Mouse (Mus musculus) heart, adult 2 months (tissue): ENCODE measurements around the gene Gatad2b. TPM values are rescaled to one million over a fixed set of nuclear protein-coding genes. Genes with fewer than 3 reads are reported as not detected.

Experiments
- DNase-seq, 2 experiments: peaks; one replicate each; pipeline ENCODE4 v3.0.0; 2021
- H3K27ac ChIP-seq: fragments of 200-600 bp; 2 replicates; pipeline ENCODE4 v1.8.1; 2022
- H3K27me3 ChIP-seq: fragments of 200-500 bp; 2 replicates; pipeline ENCODE4 v1.6.1; 2012; ENCODE audit warnings: mild to moderate bottlenecking, low read length, inconsistent platforms, mixed read lengths; ENCODE audit not compliant: control insufficient read depth, insufficient read depth
- H3K36me3 ChIP-seq: fragments of 200-500 bp; 2 replicates; pipeline ENCODE4 v1.6.1; 2012; ENCODE audit warnings: low read length, inconsistent platforms; ENCODE audit not compliant: control insufficient read depth, insufficient read depth
- H3K4me1 ChIP-seq: fragments of 200-500 bp; 2 replicates; pipeline ENCODE4 v1.6.1; 2011; ENCODE audit warnings: low read length; ENCODE audit not compliant: control insufficient read depth, insufficient read depth
- H3K4me3 ChIP-seq: fragments of 200-600 bp; 2 replicates; pipeline ENCODE4 v1.8.1; 2022
- H3K79me2 ChIP-seq: fragments of 200-500 bp; replicated peaks from 2 replicates; pipeline ENCODE4 v1.6.1; 2012; ENCODE audit warnings: mild to moderate bottlenecking, inconsistent platforms, low read length, moderate library complexity, mixed read lengths; ENCODE audit not compliant: control insufficient read depth, insufficient read depth
- H3K9ac ChIP-seq: fragments of 200-500 bp; 2 replicates; pipeline ENCODE4 v1.6.1; 2012; ENCODE audit warnings: low read depth, mild to moderate bottlenecking, control low read depth, inconsistent platforms, low read length, mixed read lengths
- CTCF ChIP-seq: fragments of 200-600 bp; IDR thresholded peaks from 2 replicates; pipeline ENCODE4 v1.8.1; 2022; ENCODE audit warnings: antibody characterized with exemption, mild to moderate bottlenecking, moderate library complexity
- EP300 ChIP-seq: fragments of 200-500 bp; IDR thresholded peaks from 2 replicates; pipeline ENCODE4 v1.6.1; 2011; ENCODE audit warnings: low read depth, low read length, control low read depth; ENCODE audit not compliant: insufficient read depth
- POLR2A ChIP-seq: fragments of 200-500 bp; IDR thresholded peaks from 2 replicates; pipeline ENCODE4 v1.6.1; 2011; ENCODE audit warnings: mild to moderate bottlenecking, low read depth, low read length, control low read depth; ENCODE audit not compliant: insufficient read depth
- WGBS: fragments of 180-500 bp; shearing (Covaris S2); methylation state at CpG from one replicate; pipeline ENCODE4 v1.1.7; 2018; 5-methylcytosine and 5-hydroxymethylcytosine counted together
- intact Hi-C: fragments of 180-260 bp; cut with DNase I; formaldehyde crosslinking; loops from one replicate; pipeline ENCODE4 v1.15.1; 2025
- polyA plus RNA-seq: library from polyadenylated mRNA; depleted of rRNA; stranded (reverse); fragments of >200 nt; gene quantifications from 2 replicates; pipeline ENCODE4 v1.2.3, GENCODE M21; 2012
- total RNA-seq, 2 experiments: library from RNA; stranded (reverse); gene quantifications; 2 replicates each; pipeline ENCODE4 v1.2.3; 2021

Gatad2b gene
- total and polyA plus RNA-seq, 3 experiments = 17.7 to 45.3 (median 40.0) TPM

DNA sequence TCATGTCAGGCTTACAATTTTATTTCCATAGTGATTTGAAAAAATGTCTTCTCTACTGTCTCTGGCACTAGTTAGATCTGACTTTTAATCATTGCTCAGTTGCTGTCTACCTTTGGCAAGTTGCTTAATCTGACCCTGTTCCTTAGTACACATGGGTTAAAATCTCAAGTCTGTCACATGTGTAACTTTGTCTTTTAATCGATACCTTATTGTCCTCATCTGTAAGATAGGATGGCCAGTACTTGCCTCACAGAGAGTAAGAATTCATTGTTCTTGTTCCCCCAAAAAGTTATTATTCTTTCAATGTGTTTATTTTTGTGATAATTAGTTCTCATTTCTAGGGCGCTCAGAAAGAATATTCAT lies 1.0 kb upstream of the Gatad2b start:
- Histone ChIP-seq H3K9ac (peak overlapping the region; percentile 77; the same call in 1 of the 2 replicates), H3K4me1 (peaks cover 6% of the 10 kb centered on the region), H3K4me3 (peak overlapping the region; percentile 62), H3K27ac (peak overlapping the region; percentile 93), H3K36me3 (peaks cover 21% of the 10 kb centered on the region), H3K79me2 (peaks cover 8% of the 10 kb centered on the region), H3K27me3 (no peaks in the 10 kb centered on the region)
- intact Hi-C loops = loop anchor here (2.0 to 10.0 kb wide), 4 partner anchors 27 to 173 kb away; partner anchors contain the start of genes Dennd4b and Npr1
- no peak for TF ChIP-seq CTCF
- TF ChIP-seq POLR2A = no peak
- no peak for TF ChIP-seq EP300
- WGBS = 17% methylated on average over 2 of the region's 2 CpGs
- no peak for DNase-seq

DNA sequence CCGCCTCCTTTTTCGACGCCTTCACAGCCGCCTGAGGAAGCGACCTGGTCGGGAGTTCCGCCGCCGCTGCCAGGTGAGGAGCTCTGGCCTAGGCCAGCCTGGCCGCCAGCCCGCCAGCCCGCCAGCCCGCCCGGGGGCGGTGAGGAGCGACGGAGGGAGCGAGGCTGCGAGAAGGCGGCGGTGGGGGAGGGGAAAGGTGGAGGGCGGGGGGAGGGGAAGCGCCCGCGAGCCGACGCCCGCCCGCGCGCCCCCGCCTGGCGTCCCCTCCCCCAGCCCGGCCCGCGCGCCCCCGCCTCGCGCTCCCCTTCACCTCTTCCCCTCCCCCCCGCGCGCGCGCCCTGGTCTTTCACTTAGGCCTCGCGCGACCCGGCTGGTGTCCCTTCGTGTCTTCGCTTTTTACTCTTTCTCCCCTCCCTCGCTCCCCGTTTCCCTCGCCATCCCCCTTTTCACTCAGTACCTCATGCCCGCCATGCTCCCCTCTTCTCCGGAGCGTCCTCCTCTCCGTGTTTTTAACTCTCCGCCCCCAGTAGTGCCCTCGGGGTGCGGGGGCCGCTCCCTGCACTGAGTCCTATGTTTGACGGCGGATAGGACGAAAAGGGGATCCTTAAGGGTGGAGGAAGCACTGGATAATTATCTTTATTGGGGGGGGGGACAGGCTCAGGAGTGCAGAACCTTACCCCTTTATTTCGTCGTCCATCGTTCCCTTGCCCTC lies 530 bp downstream of the Gatad2b start:
- H3K4me3 ChIP-seq = peak overlapping the region; percentile 73
- intact Hi-C loops = loop anchor here (2.0 to 10.0 kb wide), 4 partner anchors 29 to 171 kb away; partner anchors contain the start of genes Dennd4b and Npr1
- TF ChIP-seq CTCF (no peak), EP300 (no peak)
- H3K9ac ChIP-seq = peak overlapping the region; percentile 97
- H3K79me2 ChIP-seq = peaks cover 9% of the 10 kb centered on the region
- peaks cover 26% of the 10 kb centered on the region for H3K36me3 ChIP-seq
- DNase-seq = no peak
- H3K27me3 ChIP-seq = no peaks in the 10 kb centered on the region
- peak overlapping the region; percentile 93 for H3K27ac ChIP-seq
- H3K4me1 ChIP-seq = peaks cover 7% of the 10 kb centered on the region
- WGBS = under 1% methylated on average over 51 of the region's 68 CpGs

DNA sequence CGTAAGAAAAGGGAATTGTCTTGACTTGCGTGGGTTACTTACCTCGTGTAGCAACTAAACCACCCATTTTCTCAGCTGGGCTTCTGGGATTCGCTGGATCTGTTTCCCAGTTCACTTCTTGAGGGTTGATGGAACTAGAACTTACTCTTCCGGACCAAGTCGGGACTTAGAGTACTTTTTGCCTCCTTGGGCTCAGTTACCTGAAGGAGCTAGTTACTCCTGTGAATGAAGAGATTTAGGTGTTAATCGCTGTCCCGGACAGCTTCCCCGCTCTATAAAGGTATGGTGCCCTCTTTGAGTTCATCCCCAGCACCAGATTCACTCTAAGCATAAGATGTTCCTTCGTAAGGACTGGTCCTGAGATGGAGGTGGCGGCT lies 1.1 kb downstream of the Gatad2b start:
- peak overlapping the region; percentile 93 for H3K27ac ChIP-seq
- H3K9ac ChIP-seq = peak overlapping the region; percentile 97
- H3K4me3 ChIP-seq = peak overlapping the region; percentile 73
- H3K36me3 ChIP-seq = peaks cover 26% of the 10 kb centered on the region
- TF ChIP-seq CTCF (no peak), EP300 (no peak), POLR2A (no peak)
- DNase-seq = no peak
- intact Hi-C loops = loop anchor here (5.0 to 10.0 kb wide), 2 partner anchors 48 to 171 kb away; partner anchors contain the start of gene Npr1
- peaks cover 7% of the 10 kb centered on the region for H3K4me1 ChIP-seq
- H3K27me3 ChIP-seq = no peaks in the 10 kb centered on the region
- peaks cover 9% of the 10 kb centered on the region for H3K79me2 ChIP-seq
- WGBS = 7% methylated on average over 11 of the region's 11 CpGs

DNA sequence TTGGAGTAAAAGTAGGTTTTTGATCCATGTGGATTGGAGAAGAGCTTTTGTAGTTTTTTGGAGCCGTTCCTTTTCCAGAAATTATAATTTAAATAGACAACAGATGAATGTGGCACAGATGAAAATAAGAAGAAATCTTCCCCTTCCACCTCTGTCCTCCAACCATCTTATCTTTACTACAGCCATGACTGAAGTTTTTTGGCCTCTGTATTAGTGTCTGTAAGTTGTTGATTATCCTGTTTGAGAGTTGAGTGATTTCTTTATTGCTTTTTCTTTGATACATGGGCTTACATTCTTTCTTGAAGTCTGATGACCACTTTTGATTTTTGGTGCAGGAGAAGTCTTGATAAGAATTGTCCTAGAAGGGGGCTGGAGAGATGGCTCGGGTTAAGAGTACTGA lies 1.7 kb downstream of the Gatad2b start:
- Histone ChIP-seq H3K27ac (no peak overlapping the region), H3K4me3 (peak overlapping the region; percentile 73), H3K9ac (no peak overlapping the region), H3K27me3 (no peaks in the 10 kb centered on the region), H3K36me3 (peaks cover 30% of the 10 kb centered on the region), H3K4me1 (peaks cover 7% of the 10 kb centered on the region), H3K79me2 (peaks cover 9% of the 10 kb centered on the region)
- intact Hi-C loops = loop anchor here (5.0 to 10.0 kb wide), 2 partner anchors 48 to 170 kb away; partner anchors contain the start of gene Npr1
- no peak for DNase-seq
- 38% methylated on average over 2 of the region's 2 CpGs for WGBS
- TF ChIP-seq POLR2A = no peak
- no peak for TF ChIP-seq CTCF
- TF ChIP-seq EP300 = no peak

DNA sequence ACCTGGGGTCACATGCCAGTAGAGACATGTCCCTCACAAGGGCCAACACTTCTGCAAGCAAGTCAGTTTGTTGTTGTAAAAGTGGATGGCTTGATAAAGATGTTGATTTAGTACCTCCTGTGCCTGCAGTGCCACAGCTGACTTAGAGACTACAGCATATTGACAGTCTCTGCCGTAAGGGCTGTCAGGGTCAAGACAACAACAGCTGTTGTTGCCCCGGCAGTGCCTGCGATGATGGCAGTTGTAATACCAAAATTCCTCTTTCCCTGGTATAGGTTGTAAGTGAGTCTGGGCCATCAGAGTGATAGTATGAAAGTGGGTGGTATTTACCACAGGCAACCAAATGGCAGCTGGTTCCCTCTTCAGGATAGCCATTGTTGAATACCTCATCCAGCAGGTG lies 12.8 kb downstream of the Gatad2b start:
- DNase-seq = no peak
- TF ChIP-seq POLR2A (no peak), CTCF (no peak), EP300 (no peak)
- no peaks in the 10 kb centered on the region; the same call in none of the 2 replicates for H3K4me1 ChIP-seq
- no peak overlapping the region for H3K27ac ChIP-seq
- no peaks in the 10 kb centered on the region for H3K27me3 ChIP-seq
- peaks cover 4% of the 10 kb centered on the region for H3K79me2 ChIP-seq
- intact Hi-C loops = no loop called here
- 64% methylated on average over 3 of the region's 3 CpGs for WGBS
- H3K36me3 ChIP-seq = peaks cover 6% of the 10 kb centered on the region
- no peak overlapping the region for H3K4me3 ChIP-seq
- no peak overlapping the region for H3K9ac ChIP-seq

DNA sequence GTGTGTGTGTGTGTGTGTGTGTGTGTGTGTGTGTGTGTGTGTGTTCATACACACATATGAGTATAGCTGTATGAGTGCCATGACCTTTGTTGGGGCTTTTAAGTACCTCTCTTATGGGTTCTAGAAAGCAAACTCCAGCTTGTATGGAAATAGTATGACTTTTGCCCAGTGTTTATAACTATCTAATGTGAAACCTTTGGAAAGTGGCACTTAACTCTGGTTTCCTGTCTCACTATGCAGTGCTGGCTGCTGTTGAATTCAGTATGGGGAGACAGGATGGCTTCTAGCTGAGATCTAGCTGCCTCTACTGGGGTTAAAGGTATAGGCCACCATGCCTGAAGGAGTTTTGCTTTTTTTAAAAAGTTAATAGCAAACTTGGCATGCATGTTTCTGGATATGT lies 16.6 kb downstream of the Gatad2b start:
- Histone ChIP-seq H3K36me3 (peaks cover 6% of the 10 kb centered on the region), H3K4me1 (no peaks in the 10 kb centered on the region; the same call in none of the 2 replicates), H3K9ac (no peak overlapping the region), H3K27ac (no peak overlapping the region), H3K27me3 (no peaks in the 10 kb centered on the region), H3K79me2 (peaks cover 5% of the 10 kb centered on the region), H3K4me3 (no peak overlapping the region)
- intact Hi-C loops = no loop called here
- no peak for DNase-seq
- no peak for TF ChIP-seq POLR2A
- no peak for TF ChIP-seq EP300
- no peak for TF ChIP-seq CTCF
